Mouse (Mus musculus): ENCODE measurements around the gene Eif3i.

DNA sequence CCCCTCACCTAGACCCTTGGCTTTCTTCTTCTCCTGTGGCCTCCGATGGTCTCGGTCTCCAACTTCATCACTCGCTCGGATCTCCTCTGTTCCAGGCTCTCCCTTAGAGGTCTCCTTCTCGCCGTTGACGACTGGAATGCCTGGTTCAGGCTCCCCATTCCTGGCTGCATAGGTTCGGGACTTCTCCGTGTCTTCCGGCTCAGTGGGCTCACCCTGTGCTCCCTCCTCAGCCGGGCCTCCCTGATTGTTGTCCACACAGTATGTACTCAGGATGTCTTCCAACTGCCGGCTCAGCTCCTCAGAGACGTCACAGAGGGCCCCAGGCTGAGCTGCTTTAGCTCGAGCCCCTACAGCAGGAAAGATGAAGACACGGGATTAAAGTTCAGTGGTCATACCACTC is 38.8 kb upstream of the Eif3i start:
- TF ChIP-seq CTCF (IDR thresholded peaks at IDR 0.05; ENCODE audit: low read depth) (no peak), EP300 (IDR thresholded peaks at IDR 0.05; ENCODE audit: low read depth) (no peak)

Measured in liver, embryonic 14.5 days (tissue).